Mouse (Mus musculus): ENCODE results near the gene Asprv1. TPM values are rescaled to one million over a fixed set of nuclear protein-coding genes. Genes with fewer than 3 reads are reported as not detected.

The Asprv1 gene
- polyA plus RNA-seq, 1 experiment from 2014 or later: 0.71 TPM

DNA sequence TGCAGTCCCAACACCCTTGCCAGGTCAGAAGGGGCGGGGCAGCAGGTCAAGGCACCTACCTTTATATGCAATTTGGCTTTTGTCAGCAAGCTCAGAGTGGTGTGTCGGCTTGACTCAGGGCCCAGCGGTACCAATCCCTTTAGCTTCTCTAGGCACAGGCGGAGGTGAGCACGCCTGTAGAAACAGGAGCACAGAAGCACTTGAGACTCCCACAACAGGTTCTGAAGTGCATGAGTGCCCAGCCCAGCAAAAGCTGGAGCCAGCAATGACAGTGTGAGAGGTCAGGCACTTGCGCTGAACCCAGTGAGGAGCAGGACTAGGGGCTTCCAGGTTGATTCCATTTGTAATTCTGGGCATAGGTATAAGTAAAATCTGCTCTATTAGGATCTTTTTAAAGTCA, 25.1 kb downstream of the Asprv1 start:
- H3K4me1 ChIP-seq (replicated peaks): no peaks in the 10 kb centered on the region
- H3K27ac ChIP-seq: no peak overlapping the region
- peaks cover 69% of the 10 kb centered on the region for H3K36me3 ChIP-seq
- no peaks in the 10 kb centered on the region for H3K9me3 ChIP-seq
- no peaks in the 10 kb centered on the region for H3K27me3 ChIP-seq (ENCODE audit: insufficient read depth, poor library complexity, severe bottlenecking)
- WGBS: 92% methylated on average over 6 of the region's 6 CpGs
- DNase-seq (ENCODE audit: low spot score): no peak
- no peak overlapping the region for H3K4me3 ChIP-seq

DNA sequence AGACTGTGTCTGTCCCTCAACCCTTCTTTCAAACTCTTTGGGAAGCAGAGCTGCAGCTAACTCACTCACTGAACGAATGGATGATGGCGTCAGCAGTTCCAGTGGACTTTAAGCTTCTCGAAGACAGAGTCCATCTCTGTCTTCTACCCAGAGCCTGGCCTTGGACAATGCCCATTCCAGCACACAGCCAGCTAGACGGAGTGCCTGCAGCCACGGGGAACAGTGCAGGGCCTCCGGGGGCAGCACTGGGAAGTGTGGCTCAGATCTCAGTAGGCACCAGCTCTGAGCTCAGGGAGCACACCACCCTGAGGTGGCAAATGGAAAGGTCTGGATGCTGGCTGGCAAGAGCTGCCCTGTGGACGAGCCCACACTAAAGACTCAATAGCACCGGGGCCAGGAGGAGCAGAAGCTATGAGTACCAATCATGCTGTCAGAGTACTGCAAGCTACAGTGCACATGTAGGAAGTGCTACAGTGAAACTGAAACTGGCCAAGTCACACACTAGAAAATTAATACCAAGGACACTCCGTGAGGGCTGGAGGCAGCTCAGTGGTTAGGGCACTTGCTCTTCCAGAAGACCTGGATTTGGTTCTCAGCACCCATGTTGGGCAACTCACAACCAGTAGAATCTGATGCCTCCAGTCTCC, 26.4 kb downstream of the Asprv1 start:
- H3K27ac ChIP-seq: no peak overlapping the region
- no peak for DNase-seq (ENCODE audit: low spot score)
- H3K36me3 ChIP-seq: peaks cover 63% of the 10 kb centered on the region
- no peaks in the 10 kb centered on the region for H3K4me1 ChIP-seq (replicated peaks)
- H3K9me3 ChIP-seq: no peaks in the 10 kb centered on the region
- no peaks in the 10 kb centered on the region for H3K27me3 ChIP-seq (ENCODE audit: insufficient read depth, poor library complexity, severe bottlenecking)
- 81% methylated on average over 9 of the region's 9 CpGs for WGBS
- H3K4me3 ChIP-seq: no peak overlapping the region

GRCm38 (mm10) chr6:86658501-86658900, 30.5 kb downstream of the Asprv1 start:
- Histone ChIP-seq H3K9me3 (no peaks in the 10 kb centered on the region), H3K4me1 (replicated peaks) (no peaks in the 10 kb centered on the region), H3K36me3 (peaks cover 54% of the 10 kb centered on the region), H3K27ac (no peak overlapping the region), H3K4me3 (no peak overlapping the region), H3K27me3 (ENCODE audit: insufficient read depth, poor library complexity, severe bottlenecking) (no peaks in the 10 kb centered on the region)
- 90% methylated on average over 3 of the region's 3 CpGs for WGBS
- no peak for DNase-seq (ENCODE audit: low spot score)

DNA sequence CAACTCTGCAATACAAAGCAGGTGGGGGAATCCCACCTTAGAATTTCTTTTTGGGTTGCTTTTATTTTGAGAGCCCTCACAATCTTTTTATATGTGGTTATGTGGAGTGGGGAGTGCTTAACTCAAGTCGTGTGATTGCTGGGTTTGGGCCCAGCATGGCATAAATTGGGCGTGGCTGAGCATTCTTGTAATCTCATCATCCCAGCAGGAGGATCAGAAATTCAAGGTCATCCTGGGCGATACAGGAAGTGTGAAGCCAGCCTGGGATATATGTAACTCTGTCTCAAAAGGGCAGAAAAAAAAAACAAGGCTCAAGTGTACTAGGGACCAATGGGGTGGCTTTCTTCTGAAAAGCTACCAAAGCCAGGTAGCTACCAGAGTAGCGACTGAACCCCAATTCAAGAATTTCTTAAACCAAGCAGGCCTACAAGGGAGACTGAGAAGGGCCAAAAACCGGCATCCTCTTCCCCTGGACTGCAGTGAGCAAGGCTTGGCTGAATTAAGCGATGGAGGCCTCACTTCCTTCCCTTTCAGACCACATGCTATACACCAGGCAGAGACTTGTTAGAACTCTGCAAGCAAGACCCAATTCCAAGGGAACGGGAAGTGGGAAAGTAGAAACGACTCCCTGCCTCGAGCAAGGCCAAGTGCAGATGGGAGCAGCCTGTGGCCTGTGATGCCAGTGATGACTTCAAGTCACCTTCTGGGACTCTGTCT, 32.4 kb downstream of the Asprv1 start:
- H3K4me1 ChIP-seq (replicated peaks): no peaks in the 10 kb centered on the region
- no peak overlapping the region for H3K27ac ChIP-seq
- DNase-seq (ENCODE audit: low spot score): no peak
- no peak overlapping the region for H3K4me3 ChIP-seq
- H3K27me3 ChIP-seq (ENCODE audit: insufficient read depth, poor library complexity, severe bottlenecking): no peaks in the 10 kb centered on the region
- WGBS: 78% methylated on average over 9 of the region's 9 CpGs
- no peaks in the 10 kb centered on the region for H3K9me3 ChIP-seq
- peaks cover 58% of the 10 kb centered on the region for H3K36me3 ChIP-seq

GRCm38 (mm10) chr6:86665076-86665475, 37.1 kb downstream of the Asprv1 start:
- Histone ChIP-seq H3K27ac (no peak overlapping the region), H3K9me3 (no peaks in the 10 kb centered on the region), H3K4me3 (no peak overlapping the region), H3K36me3 (peaks cover 46% of the 10 kb centered on the region), H3K4me1 (replicated peaks) (peaks cover 19% of the 10 kb centered on the region), H3K27me3 (ENCODE audit: insufficient read depth, poor library complexity, severe bottlenecking) (no peaks in the 10 kb centered on the region)
- no peak for DNase-seq (ENCODE audit: low spot score)
- WGBS: 88% methylated on average over 5 of the region's 5 CpGs

GRCm38 (mm10) chr6:86665560-86666307, 37.8 kb downstream of the Asprv1 start:
- no peaks in the 10 kb centered on the region for H3K27me3 ChIP-seq (ENCODE audit: insufficient read depth, poor library complexity, severe bottlenecking)
- peaks cover 19% of the 10 kb centered on the region for H3K4me1 ChIP-seq (replicated peaks)
- no peak overlapping the region for H3K27ac ChIP-seq
- H3K4me3 ChIP-seq: no peak overlapping the region
- DNase-seq (ENCODE audit: low spot score): no peak
- peaks cover 40% of the 10 kb centered on the region for H3K36me3 ChIP-seq
- no peaks in the 10 kb centered on the region for H3K9me3 ChIP-seq
- WGBS: 87% methylated on average over 17 of the region's 17 CpGs

- Histone ChIP-seq H3K4me3 (no peak overlapping the region), H3K36me3 (peaks cover 36% of the 10 kb centered on the region), H3K27me3 (ENCODE audit: insufficient read depth, poor library complexity, severe bottlenecking) (no peaks in the 10 kb centered on the region), H3K27ac (no peak overlapping the region), H3K9me3 (no peaks in the 10 kb centered on the region), H3K4me1 (replicated peaks) (peaks cover 19% of the 10 kb centered on the region)
- 93% methylated on average over 10 of the region's 10 CpGs for WGBS
- DNase-seq (ENCODE audit: low spot score): no peak
Measured at GRCm38 (mm10) chr6:86667061-86667460, 39.1 kb downstream of the Asprv1 start.

GRCm38 (mm10) chr6:86668580-86669239, 40.7 kb downstream of the Asprv1 start, which contains the start of gene Mxd1:
TSS of gene Mxd1 (minus strand) at chr6:86669161.
- Histone ChIP-seq H3K9me3 (no peaks in the 10 kb centered on the region), H3K27ac (peak within 1 kb of the TSS; percentile 82), H3K27me3 (ENCODE audit: insufficient read depth, poor library complexity, severe bottlenecking) (no peaks in the 10 kb centered on the region), H3K36me3 (peaks cover 44% of the 10 kb centered on the region), H3K4me3 (peak within 1 kb of the TSS; percentile 96), H3K4me1 (replicated peaks) (peaks cover 19% of the 10 kb centered on the region)
- DNase-seq (ENCODE audit: low spot score): no peak
- WGBS: under 1% methylated on average over 75 of the region's 76 CpGs

GRCm38 (mm10) chr6:86669240-86669727, 41.3 kb downstream of the Asprv1 start:
- H3K4me1 ChIP-seq (replicated peaks): peaks cover 19% of the 10 kb centered on the region
- peaks cover 46% of the 10 kb centered on the region for H3K36me3 ChIP-seq
- no peaks in the 10 kb centered on the region for H3K27me3 ChIP-seq (ENCODE audit: insufficient read depth, poor library complexity, severe bottlenecking)
- H3K9me3 ChIP-seq: no peaks in the 10 kb centered on the region
- H3K27ac ChIP-seq: peak overlapping the region; percentile 78
- DNase-seq (ENCODE audit: low spot score): peak; percentile 100
- peak overlapping the region; percentile 96 for H3K4me3 ChIP-seq
- WGBS: 1% methylated on average over 37 of the region's 37 CpGs

DNA sequence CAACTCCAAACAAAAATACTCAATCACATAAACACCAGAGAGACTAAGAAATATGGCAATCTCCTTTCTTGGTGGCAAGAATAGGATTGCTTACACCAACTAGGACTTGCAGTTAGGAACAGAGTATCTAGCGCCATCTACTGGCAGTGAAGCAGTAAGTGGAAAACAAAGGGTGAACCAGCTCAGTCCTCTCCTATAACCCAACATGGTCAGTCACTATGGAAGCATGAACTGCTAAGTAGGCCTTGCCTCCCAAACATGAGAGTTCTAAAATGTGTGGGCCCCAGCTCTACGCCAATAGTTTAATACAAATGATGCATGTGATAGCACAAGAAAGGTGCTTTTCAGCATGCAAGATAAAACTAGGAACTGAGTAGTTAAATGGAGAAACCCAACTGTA, 42.9 kb downstream of the Asprv1 start:
- peaks cover 19% of the 10 kb centered on the region for H3K4me1 ChIP-seq (replicated peaks)
- 23% methylated on average over 2 of the region's 2 CpGs for WGBS
- H3K27me3 ChIP-seq (ENCODE audit: insufficient read depth, poor library complexity, severe bottlenecking): no peaks in the 10 kb centered on the region
- H3K9me3 ChIP-seq: no peaks in the 10 kb centered on the region
- H3K4me3 ChIP-seq: no peak overlapping the region
- no peak overlapping the region for H3K27ac ChIP-seq
- H3K36me3 ChIP-seq: peaks cover 56% of the 10 kb centered on the region
- peak; percentile 31 for DNase-seq (ENCODE audit: low spot score)

GRCm38 (mm10) chr6:86678341-86678740, 50.4 kb downstream of the Asprv1 start:
- Histone ChIP-seq H3K9me3 (no peaks in the 10 kb centered on the region), H3K36me3 (peaks cover 97% of the 10 kb centered on the region), H3K4me1 (replicated peaks) (peaks cover 6% of the 10 kb centered on the region), H3K27ac (no peak overlapping the region), H3K27me3 (ENCODE audit: insufficient read depth, poor library complexity, severe bottlenecking) (no peaks in the 10 kb centered on the region), H3K4me3 (no peak overlapping the region)
- DNase-seq (ENCODE audit: low spot score): no peak
- 87% methylated on average over 6 of the region's 6 CpGs for WGBS
